Mouse (Mus musculus) liver, adult (tissue): ENCODE results near the gene Pip4k2c.

Experiments
- GATA4 ChIP-seq: IDR thresholded peaks from 2 replicates; pipeline ENCODE4 v1.6.1; 2014; ENCODE audit warnings: mild to moderate bottlenecking, low read length; ENCODE audit not compliant: insufficient replicate concordance

The Pip4k2c gene

DNA sequence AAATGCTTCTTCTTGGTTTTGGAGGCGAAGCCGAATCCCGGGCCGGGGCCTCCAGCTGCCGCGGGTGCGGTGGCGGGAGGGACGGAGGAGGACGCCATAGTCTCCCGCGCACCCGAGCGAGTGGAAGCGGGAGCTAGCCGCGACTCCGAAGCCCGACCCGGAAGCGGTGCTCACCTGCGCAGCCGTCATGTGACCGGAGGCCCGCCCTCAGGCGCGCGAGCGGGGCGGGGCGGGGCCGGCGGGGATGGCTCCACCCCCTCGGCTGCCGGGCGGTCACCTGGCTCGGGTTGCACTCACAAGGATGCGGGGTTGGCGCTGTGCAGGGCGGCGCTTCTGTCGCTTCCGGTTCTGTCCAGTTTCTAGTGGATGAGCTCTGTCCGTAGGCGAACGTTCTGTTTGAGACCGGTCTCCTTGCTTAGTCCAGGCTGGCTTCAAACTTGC is at the start of gene Pip4k2c:
Pip4k2c (minus strand) TSS at position 172 of the 441 bp plus-strand sequence.
- TF ChIP-seq GATA4, result no peak

DNA sequence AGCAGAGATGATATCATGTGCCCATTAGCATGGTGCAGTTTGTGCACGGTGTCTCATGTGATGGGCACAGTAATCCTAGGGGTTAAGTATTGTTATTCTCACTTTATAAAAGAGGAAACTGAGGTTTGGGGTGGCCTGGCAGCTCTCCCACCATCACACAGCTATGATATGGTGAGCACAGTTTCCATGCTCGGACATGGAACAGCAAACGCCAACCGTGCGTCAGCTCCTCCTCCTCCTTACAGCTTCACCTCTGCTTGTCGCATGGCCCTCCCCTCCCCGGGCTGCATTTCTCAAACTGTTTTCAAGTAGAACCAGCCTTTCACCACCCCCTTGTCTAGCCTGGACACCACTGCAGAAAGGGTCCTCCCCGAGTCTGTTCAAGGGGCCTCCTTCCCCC is 47.1 kb upstream of the Pip4k2c start:
- TF ChIP-seq GATA4, result no peak

- TF ChIP-seq GATA4, result no peak
These were observed 46.4 kb upstream of the Pip4k2c start for GRCm38 (mm10) chr10:127257790-127258189.

DNA sequence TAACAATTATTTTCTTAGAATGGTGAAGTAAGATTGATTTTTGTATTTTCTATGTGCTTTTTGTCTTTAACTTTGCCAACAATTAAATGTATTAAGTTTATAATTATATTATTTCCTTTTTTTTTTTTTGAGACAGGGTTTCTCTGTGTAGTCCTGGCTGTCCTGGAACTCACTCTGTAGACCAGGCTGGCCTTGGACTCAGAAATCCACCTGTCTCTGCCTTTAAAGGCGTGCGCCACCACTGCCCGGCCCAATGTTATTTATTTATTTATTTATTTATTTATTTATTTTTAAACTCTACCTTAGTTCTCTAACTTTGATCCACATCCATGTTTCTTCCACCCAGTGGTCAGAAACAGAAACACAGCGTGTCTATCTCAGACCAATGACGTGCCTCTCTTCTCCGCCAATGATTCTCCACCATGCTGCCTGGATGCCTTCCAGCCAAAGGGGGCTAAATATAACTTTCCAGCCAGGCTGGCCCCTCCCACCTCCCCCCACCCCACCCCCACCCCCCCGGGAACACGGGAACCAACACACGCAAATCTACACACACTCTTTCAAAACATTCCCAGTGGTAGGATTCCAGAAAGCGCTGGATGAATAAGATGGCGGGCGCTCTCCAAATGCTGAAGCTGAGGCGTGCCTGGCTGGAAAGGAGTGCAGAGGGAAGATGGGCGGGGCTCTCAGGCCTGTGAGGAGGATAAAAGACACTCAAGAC is 44.4 kb upstream of the Pip4k2c start:
- TF ChIP-seq GATA4, result no peak

GRCm38 (mm10) chr10:127250810-127251209 is 39.4 kb upstream of the Pip4k2c start:
- no peak for TF ChIP-seq GATA4

DNA sequence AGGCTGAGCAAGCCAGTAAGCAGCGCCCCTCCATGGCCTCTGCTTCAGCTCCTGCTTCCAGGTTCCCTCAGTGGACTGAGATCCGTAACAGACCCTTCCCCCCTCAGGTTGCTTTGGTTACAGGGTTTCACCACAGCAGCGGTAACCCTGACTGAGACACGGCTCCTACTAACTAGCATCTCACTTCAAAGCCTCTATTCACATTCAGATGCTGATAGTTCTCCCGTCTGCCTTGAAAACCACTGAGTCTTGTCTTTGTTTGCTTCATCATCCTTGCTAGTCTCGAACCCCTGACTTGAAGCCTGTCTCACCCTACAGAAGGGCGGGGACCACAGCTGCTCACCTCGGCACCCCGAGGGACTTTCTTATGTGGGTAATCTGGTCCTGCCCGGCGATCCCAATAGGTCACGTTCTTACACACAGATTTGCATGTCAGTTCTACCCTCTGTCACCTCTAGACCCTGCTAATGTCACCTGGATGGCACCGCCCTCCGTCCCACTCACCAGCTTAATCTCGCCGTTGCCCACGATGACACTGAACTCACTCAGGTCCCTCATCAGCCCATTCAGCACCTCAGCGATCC is 26.9 kb upstream of the Pip4k2c start:
- no peak for TF ChIP-seq GATA4

GRCm38 (mm10) chr10:127236541-127236940 is 25.2 kb upstream of the Pip4k2c start:
- no peak for TF ChIP-seq GATA4

GRCm38 (mm10) chr10:127233141-127233540 is 21.8 kb upstream of the Pip4k2c start:
- TF ChIP-seq GATA4, result no peak

DNA sequence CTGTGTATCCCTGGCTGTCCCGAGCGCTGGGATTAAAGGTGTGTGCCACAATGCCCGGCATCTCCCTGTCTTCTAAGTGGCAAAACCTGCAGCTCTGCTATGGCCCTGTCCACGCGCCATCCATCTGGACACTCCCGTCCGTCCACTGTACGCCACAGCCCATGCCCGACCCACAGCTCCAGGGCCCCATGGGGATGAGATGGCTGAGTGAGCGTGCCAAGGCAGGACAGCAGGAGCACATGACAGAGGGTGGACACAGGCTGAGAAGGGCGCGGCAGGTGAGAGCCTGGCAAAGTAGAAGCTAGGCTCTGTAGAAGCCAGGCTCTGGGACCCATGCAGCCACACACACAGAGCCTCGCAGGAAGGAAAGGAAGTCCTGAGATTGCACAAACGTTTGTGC is 20.4 kb upstream of the Pip4k2c start:
- TF ChIP-seq GATA4, result no peak

DNA sequence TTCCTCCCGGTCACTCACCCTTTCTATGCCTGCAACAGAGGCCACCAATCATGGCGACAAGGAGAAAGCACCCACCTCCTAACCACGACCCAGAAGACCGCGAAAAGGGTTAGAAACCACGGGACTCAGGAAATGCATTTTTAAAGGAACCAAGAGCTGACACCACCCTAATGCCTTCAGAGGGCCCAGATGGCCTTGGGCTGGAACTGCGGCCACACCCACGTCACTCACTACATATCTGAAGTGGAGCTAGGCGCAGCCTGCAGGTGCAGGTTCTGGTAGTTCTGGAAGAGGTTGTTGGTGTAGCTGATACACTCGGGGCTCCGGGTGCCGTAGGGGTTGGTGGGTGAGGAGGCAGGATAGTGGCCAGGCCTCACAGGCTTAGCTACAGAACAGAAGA is 19.3 kb upstream of the Pip4k2c start:
- TF ChIP-seq GATA4, result no peak

- no peak for TF ChIP-seq GATA4
These were observed 17.5 kb upstream of the Pip4k2c start for GRCm38 (mm10) chr10:127228897-127229296.

GRCm38 (mm10) chr10:127227163-127227562 is 15.8 kb upstream of the Pip4k2c start:
- TF ChIP-seq GATA4, result no peak

- TF ChIP-seq GATA4, result no peak
These were observed 15.0 kb upstream of the Pip4k2c start for GRCm38 (mm10) chr10:127226318-127226895.

- TF ChIP-seq GATA4, result no peak
These were observed 14.3 kb upstream of the Pip4k2c start for GRCm38 (mm10) chr10:127225732-127226131.

DNA sequence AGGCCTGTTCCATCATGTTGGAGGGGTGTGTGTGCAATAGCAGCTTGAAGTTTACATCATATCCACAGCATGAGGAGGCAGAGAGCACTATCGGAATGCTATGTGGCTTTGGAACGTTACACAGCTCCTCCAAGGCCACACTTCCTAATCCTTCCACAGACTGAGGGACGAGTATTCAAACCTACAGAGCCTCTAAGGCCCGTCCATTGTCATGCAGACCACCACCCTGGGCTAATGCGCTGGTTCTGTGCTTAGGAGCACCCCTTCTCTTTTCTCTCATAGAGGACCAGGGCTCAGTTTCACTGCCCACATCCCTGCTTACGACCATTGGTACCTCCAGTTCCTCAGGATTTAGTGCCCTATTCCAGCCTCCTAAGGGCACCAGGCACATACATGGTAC is 13.8 kb upstream of the Pip4k2c start:
- TF ChIP-seq GATA4, result no peak

DNA sequence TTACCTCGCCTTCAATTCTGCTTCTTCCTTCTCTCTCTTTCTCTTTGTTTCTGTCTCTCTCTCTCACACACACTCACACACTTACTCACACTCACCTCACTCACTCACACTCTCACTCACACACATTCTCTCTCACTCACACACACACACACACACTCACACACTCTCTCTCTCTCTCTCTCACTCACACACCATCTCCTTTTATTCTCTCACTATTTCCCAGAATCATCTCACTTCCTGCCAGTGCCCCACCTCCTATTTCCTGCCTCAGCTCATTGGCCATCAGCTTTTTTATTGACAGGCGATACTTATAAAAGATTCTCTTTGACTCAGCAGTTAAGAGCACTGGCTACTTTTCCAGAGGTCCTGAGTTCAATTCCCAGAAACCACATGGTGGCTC is 7.0 kb upstream of the Pip4k2c start:
- no peak for TF ChIP-seq GATA4

DNA sequence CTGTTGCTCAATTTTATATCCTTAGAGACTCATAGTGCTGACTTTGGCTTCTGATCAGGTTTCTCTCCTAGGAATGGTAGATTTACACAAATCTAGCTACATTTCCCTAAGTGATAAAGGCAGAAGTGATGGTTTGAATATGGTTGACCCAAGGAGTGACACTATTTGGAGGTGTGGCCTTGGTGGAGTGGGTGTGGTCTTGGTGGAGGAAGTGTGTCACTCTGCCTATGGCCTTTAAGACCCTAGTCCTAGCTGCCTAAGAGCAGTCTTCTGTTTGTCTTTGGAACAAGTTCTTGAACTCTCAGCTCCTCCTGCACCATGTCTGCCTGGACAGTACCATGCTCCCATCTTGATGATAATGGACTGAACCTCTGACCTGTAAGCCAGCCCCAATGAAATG is 5.8 kb upstream of the Pip4k2c start:
- no peak for TF ChIP-seq GATA4

DNA sequence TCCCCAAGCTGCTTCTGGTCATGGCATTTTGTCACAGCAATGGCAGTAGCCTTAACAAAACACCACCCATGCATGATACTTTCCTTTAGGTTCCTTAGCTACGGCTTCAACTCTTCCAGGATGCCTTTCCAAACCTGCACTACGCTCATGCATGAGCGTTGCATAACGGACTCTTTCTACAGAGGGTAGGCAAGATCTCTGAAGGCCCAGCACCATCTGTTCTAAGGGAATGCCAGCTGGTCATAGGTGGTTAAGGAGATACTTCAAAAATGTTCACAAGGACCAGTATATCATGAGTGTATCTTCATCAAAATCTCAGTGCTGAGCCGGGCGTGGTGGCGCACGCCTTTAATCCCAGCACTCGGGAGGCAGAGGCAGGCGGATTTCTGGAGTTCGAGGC is 5.1 kb upstream of the Pip4k2c start:
- TF ChIP-seq GATA4, result no peak
